Mouse (Mus musculus) MEL-GATA-1-ER (cell line): ENCODE measurements around the gene Gm9922.

Experiments used
- DNase-seq: peaks from one replicate; pipeline ENCODE4 v3.0.0-alpha.2; 2012; ENCODE audit warnings: low read depth; ENCODE audit errors: extremely low read depth

The Gm9922 gene

DNA sequence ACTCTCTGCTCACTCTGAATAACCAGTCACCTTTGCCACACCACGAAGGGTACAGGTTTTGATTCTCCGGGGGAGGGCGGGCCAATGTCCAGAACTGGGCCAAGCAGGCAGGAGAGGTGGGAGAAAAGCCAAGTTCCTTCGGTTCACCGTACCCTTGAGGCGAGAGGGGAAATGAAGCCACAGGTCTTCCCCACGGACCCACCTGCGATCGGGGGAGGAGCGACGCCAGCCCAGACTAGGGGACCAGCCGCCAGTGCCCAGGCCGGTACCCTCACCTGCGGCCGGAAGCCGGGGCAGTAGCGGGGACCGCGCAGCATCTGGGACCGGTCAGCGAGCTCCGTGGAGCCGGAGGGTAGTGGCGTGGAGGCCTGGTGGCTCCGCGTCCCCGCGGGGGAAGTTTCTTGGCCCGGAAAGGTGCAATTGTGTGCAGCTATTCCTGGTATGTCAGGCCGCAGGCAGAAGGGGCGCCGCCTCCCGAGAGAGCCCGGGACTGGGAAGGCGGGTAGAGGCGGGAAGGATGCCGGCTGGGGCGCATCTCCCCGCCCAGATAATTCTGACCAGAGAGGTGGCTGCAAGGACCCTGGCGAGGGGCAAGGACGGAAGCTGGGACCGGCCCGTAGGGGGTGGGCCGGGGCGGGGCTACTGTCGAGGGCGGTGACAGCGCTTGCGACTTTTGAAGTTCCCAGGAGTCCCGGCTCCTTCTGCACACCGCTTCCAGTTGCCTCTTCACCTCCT lies at the start of gene Gm9922, which contains the start of gene Lmo7:
Gene Gm9922 (minus strand): TSS at position 578 of the 735 bp plus-strand sequence.
Gene Lmo7 (plus strand): TSS at position 721 of the 735 bp plus-strand sequence.
- no peak for DNase-seq

DNA sequence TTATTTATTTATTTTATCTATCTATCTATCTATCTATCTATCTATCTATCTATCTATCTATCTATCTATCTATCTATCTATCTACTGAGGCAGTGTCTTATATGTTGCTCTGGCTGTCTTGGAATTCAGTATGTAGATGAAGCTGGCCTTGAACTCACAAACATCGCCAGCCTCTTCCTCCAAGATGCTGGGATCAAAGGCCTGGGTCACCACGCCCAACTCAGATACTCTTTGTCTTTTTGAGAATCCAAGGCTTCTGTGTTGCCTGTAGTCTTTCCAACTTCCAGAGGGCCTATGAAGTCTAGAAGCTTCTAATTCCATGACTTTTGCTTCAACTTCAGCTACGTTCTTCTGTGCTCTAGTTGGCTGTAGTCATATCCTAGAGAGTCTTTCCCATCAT lies 48.8 kb upstream of the Gm9922 start:
- DNase-seq = no peak

DNA sequence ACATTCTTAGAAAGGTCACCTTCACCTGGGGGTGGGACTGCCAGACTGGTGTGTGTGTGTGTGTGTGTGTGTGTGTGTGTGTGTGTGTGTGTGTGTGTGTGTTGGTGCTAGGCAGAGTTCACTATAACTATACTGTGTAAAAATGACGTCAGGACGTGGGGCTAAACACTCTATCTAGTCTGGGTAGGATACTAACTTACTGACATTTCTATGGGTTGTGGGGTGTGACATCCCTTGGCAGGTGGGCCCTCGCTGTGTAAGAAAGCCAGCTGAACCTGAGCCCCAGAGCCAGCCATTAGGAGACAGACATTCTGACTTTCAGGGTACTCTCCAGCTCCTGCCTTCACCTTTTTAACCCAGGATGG lies 47.5 kb upstream of the Gm9922 start:
- DNase-seq = no peak

DNA sequence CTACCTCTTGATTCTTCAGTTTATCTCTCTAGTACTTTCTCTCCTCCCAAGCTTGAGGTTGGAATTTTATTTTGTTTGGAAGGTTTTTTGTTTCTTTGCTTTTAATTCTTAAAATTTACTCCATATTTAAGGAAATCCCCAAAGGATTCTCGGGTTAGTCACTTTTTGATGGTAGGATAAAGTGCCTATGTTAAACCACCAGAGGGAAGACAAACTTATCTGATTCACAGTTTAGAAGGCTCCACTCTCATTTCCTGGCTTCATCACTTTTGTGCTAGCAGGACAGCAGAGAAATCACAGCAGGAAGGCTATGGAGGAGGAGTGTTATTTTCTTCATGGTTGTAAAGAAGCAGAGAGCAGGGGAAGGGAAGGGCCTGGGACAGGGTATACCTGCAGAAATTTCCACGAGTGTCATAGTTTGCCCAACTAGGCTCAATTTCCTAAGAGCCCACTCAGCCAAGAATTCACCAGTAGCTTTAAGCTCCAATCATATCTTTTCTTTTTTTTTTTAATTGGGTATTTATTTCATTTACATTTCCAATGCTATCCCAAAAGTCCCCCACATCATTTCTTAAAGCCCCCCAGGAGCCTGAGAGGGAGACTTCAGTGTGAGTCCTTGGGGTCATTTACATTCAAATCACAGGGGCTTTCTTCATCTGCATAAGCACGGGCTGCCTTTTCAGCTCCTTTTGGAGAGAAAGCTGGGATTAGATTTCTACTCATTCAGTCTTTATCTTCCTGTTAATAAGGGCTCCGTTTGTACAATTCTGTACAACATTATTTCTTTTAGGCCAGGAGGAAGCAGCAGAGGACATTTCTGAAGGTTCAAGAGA lies 46.9 kb upstream of the Gm9922 start:
- no peak for DNase-seq

DNA sequence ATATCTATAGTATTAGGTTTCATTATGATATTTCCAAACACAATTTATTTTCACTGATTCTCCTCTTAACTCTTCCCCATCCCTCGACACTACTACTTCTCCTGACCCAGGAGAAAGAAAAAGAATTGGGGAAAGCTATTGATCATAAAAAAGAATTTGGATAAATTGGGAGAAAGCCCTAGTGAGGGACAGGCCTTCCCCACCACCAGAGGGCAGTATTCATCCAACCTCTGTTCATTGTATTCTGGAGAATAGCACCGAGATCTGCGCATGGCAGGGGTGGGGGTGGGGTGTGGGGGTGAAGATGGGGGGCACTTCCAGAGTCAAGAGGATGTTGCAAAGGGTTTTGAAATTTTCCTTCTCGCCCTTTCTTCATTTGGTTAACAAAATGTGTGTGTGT lies 45.0 kb upstream of the Gm9922 start:
- DNase-seq = no peak

DNA sequence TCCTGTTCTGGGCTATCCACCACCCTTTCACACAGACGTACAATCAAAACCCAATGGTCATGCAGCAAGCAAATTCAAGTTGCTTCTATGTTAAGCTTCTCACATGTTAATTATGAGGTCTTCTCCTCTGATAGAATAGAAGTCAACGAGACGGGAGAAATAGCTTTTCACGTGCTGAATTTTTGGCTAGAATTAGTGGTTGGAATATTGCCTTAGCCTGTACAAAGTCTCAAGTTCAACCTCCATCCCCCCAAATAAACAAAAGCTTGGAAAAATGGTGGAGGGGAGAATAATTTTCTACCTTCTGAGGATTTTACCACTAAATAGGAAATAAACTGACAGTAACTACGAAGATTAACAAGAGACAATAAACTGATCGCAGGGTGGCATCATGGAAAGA lies 42.1 kb upstream of the Gm9922 start:
- no peak for DNase-seq

DNA sequence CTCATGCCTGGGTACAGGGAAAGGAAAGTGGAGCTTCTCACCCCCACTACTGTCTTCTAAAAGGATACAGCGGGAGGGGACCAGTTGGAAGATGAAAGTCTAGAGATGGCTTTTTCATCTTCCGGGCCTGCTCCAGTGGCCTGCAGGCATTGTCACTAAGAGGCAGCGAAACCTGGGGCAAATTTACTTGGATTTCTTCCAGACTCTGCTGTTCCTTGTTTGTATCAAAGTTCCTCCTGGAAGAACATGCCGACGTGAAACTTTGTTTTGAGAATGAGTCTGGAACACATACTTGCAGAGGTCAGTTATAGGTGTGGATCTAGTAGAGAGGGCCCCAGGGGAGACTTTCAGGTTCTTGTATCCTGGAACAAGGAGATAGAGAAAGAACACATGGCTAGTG lies 41.7 kb upstream of the Gm9922 start:
- no peak for DNase-seq

DNA sequence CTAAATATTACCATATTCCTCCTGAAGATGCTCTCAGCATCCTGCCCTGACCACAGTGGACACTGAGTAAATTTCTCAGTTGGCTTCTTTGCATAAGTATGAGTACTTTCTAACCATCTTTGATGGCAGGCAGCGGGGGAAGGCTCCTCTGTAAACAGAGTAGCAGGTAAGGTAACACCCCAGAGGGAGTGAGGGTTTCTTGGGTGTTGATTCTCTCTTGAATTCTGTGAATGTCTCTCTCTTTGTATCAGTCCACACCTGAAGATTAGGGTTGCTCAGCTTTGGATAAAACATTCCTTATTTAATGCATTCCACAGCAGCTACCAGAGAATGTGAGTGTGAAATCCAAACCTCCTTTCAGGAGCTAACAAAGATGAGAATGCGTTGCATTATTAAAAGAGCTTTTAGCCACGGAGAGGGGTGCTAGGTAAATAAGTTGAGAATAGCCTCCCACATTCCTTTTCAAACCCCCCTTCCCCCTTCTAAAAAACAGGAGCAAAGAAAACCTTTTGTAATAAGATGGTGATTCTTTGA lies 34.2 kb upstream of the Gm9922 start:
- no peak for DNase-seq

DNA sequence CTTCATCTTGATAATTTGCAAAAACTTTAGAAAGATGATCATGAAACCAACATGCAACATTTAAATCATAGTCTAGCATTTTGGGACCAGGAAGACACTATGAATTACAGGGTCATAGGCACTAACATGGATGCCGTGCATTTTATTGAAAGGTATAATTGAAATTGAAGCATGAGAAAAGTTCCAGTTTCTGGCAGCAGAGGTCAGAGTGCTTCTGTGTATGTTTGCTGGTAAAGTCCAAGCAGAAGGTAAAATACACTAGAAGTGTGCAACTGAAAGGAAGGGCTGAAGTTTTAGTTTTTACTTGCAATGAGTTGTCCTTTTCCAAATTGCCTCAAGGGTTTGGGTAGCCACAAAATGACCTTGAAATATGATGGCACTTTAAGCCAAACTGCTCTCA lies 32.7 kb upstream of the Gm9922 start:
- DNase-seq = no peak

DNA sequence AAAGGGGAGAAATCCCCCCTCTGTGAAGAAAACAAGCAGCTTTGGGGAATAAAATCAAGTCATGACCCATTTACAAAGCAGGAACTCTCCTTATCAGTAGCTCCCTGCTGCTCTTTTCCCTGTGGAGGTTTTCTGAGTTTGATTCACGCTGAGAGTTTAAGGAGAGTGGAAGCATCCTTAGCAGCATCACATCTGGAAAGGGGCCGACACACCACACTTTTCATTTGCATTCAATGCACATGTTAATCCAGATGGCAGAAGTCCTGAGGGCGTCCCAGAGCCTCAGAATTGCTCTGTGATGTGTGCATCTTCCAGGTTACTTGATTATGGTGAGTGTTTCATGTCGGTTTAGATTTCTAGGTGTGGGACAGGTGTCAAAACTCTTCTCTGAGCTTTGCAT lies 25.8 kb upstream of the Gm9922 start:
- DNase-seq = no peak

DNA sequence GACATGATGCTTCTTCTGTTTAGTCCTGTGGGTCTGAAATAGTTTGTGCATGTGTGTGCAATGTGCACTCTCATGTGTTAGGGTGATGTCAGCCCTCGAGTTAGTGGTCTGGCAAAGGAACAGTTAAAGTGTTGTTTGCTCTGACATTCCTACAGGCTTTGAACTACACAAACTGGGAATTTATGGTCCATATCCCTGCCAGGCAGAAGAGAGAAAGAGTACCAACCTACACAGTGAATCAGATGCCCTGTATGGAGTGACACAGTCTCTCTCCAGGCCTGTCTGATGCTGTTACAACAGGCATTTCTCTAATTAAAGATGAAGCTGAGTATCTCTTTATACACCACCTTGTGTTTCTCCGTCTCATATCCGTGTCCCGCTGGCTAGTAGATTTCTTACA lies 21.3 kb upstream of the Gm9922 start:
- no peak for DNase-seq

DNA sequence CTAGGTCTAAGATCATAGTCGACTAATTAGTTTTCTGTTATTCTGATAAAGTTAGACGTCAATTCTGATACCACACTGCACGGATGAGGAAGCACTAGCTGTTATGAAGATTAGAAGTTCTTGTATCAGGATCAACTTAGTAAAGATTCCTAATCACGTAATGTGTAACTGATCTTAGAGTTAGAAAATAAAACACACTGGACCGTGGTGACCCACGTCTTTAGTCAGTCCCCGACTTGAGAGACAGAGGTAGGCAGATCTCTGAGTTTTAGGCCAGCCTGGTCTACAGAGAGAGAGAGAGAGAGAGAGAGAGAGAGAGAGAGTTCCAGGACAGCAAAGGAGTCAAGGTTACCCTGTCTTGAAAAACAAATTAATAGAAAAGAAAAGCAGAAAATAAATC lies 18.8 kb upstream of the Gm9922 start:
- no peak for DNase-seq

DNA sequence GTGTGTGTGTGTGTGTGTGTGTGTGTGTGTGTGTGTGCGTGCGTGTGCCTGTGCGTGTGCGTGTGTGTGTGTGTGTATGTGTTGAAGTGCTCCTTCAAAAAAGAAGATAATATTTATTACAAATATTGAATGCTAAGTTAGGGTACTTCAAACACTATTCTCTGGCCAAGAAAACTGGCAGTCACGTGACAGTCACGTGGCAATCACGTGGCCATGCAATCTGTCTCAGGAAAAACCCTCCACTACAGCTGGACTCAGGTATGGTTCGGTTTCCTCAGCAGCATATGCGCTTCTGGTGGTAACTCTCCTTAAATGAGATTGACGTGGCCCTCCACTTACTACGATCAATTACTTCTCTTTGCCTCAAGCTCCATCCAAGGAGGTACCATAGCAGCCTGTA lies 18.2 kb upstream of the Gm9922 start:
- no peak for DNase-seq

DNA sequence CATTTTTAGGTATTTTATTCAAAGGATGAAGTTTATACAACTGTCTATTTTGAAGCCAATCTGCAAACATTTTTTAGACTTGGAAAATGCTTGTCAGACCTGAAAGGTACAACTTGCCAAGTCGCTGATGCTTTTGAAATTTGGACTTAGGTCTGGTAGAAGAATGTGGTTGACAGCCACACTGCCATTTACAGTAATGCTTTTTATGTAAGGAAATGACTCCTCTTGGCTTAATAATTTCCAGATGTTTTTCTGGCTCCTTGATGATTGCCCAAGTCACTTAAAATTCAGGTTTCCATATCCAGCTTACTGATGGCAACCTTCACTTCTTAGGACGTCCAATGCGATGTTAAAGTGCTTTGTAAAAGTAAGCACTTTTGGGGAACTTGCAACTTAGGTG lies 17.0 kb upstream of the Gm9922 start:
- DNase-seq = no peak

DNA sequence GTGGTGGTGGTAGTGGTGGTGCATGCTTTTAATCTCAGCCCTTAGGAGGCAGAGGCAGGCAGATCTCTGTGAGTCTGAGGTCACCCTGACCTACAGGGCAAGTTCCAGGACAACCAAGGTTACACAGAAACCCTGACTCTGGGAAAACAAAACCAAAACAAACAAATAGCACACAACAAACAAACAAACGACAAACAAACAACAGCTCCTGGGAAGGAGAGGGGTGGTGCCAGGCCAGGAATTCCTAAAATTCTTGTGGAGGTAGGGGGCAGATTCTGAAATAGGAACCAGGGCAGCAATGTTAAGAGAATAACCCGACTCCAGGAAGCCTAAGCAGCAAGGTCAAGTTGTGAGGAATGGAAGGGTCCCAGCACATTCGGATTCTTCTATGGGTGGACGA lies 7.9 kb upstream of the Gm9922 start:
- no peak for DNase-seq

DNA sequence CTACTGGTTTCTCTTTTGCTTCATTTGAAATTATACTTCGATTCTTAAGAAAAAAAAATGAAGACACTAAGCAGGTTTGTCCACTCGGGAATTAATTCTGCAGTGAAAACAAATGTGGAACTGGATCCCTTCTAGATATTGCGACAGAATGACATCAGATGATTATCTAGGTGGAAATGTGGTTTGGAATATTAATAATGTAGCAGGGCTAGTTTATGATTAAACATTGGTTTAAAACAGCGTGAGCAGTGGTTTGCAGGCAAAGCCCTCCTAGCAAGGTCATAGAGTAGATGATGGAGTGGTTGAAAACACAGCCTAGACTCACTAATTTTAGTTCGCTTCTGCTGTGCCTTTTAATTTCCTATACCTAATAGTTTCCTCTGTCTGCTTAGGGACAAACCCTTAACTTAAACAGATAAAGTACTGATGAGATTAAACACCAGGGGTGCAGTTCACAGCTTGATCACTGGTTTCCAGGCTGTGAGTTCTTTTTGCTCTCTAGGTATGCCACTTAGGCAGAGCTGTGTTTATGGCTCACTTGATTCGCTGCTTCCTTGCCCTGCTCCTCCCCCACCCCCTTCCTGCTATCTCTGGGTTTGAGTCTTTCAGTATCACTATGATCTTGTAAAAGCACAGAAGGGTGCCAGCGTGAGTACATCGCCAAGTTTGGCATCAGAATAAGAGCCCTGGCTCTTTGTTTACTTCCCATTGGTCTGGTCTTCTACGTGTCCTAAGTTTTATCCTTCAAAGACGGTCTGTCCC lies 4.1 kb upstream of the Gm9922 start:
- no peak for DNase-seq

DNA sequence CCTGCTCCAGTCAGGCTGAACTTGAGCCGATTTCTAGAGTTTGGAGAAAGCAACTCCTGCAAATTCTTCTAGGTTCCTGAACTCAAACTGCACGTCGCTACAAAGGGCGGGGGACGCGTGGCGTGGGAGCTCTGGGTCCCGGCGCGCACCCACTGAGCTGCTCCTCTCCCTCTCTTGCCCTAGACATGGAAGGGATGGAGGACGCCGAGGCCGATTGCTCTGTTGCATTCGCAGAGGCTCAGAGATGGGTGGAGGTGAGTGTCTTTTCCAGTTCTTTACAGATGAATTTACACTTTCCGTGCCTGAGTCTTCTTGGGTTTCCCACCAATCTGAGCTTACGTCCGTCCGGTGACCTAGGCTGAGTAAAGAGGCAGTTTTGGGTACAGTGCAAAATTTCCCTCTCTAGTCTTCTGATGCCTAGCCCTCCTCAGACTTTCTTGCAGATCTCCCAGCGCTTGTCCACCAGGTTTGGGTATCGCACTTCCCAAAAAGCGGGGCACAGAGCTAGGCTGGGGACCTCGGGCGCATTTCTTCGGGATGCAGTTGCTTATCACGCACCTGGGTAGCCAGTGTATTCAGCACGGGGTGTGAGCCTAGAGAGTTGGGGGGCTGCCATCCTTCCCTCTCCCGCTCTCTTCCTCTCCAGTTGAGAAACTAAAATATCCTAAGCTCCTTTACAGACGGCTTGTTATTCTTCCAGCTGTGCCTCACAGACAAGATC lies 518 bp upstream of the Gm9922 start:
- DNase-seq = no peak

DNA sequence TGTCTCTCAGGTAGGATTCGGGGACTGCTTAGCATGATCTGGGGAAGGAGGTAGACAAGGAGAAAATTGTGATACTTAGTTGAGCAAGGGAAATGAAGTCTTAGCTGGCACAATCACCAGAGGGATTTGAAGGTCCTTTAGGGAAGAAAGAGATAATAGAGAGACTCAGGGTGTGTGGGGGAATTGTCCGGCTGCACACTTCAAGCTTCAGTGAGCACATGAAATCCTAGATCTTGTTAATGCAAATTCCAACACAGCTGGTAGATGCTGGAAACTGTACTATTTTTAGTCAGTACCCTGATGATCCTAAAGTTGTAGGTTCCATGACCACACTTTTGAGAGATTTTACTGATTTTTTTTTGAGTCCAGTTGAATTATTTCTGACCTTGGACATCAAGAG lies 15.2 kb downstream of the Gm9922 start:
- no peak for DNase-seq

DNA sequence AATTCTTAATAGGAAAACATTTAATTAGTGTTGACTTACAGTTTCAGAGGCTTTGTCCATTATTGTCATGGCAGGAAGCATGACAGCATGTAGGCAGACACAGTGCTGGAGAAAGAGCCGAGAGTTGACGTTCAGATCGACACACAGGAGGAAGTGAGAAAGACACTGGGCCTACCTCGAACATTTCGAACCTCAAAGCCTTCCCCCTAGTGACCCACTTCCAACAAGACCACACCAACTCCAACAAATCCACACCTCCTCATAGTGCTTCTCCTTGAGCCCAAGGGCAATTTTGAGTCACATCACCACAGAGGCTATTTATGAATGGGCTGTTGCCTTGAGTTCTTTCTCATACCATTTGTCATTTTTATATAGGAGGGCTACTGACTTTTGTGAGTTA lies 22.5 kb downstream of the Gm9922 start:
- no peak for DNase-seq

DNA sequence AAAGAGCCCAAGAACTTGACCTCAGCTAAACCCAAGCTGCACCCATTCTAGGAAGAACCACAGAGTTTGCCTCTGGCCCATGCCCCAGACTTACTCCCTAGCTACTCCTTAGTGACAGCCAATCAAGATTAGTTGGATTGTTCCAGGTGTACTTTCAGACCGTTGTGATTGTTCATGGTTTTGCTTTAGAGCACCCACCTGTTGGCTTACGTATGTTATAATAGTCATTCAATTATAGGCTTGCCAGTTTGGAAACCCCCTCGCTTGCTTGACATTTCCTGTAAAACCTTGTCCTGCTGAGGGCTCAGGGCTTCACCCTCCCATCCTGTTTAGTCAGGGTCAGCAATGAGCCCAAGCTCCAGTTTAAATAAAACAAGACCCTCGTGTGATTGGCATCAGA lies 25.1 kb downstream of the Gm9922 start:
- no peak for DNase-seq

DNA sequence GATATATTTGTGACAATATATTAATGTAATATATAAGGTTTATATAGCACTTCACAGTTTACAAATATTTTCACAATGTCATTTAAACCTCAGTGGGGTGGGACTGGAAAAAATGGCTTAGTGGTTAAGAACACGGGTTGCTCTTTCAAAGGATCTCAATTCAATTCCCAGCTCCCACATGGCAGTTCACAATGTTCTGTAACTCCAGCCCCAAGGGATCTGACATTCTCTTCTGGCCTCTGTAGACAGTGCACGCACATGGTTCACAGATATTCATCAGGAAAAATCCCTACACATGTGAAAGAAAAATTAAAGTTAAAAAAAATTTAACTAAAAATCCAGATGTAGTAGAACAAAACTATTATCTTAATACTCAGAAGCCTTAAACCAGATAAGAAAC lies 41.2 kb downstream of the Gm9922 start:
- no peak for DNase-seq
